Mouse (Mus musculus) G1E (cell line): ENCODE measurements around the gene Ebf3. TPM values are rescaled to one million over a fixed set of nuclear protein-coding genes. Genes with fewer than 3 reads are reported as not detected.

Experiments
- ATAC-seq: 2 replicates; pipeline ENCODE4 v1.8.0; 2016; ENCODE audit warnings: mild to moderate bottlenecking; ENCODE audit not compliant: insufficient number of reproducible peaks, poor library complexity, low FRiP score, severe bottlenecking; ENCODE audit errors: extremely low read depth
- DNase-seq: peaks from one replicate; pipeline ENCODE4 v3.0.0; 2012; ENCODE audit warnings: low spot score
- H3K27me3 ChIP-seq: 2 replicates; pipeline ENCODE4 v1.6.1; 2012; ENCODE audit warnings: mild to moderate bottlenecking, low read length, inconsistent platforms; ENCODE audit not compliant: insufficient read depth
- H3K36me3 ChIP-seq: replicated peaks from 2 replicates; pipeline ENCODE3; 2012; ENCODE audit warnings: mild to moderate bottlenecking, inconsistent platforms
- H3K4me1 ChIP-seq: 2 replicates; pipeline ENCODE4 v1.6.1; 2012; ENCODE audit warnings: low read depth, low read length, inconsistent platforms, mixed read lengths; ENCODE audit not compliant: insufficient read depth
- H3K4me3 ChIP-seq: 2 replicates; pipeline ENCODE4 v1.5.1; 2012; ENCODE audit warnings: low read depth, mild to moderate bottlenecking, inconsistent platforms, low read length, moderate library complexity, mixed read lengths
- H3K9me3 ChIP-seq: replicated peaks from 2 replicates; pipeline ENCODE4 v1.6.1; 2012; ENCODE audit warnings: inconsistent platforms
- CTCF ChIP-seq: IDR thresholded peaks from 2 replicates; pipeline ENCODE4 v1.5.1; 2012; ENCODE audit warnings: low read depth, low read length, inconsistent platforms, mixed read lengths
- GATA1 ChIP-seq: IDR thresholded peaks from 2 replicates; pipeline ENCODE4 v1.6.1; 2012; ENCODE audit warnings: borderline replicate concordance, low read length, inconsistent platforms, mixed read lengths
- GATA2 ChIP-seq: IDR thresholded peaks from 2 replicates; pipeline ENCODE4 v1.6.1; 2012; ENCODE audit warnings: low read depth, low read length, inconsistent platforms, borderline replicate concordance
- TAL1 ChIP-seq: conservative IDR thresholded peaks from 2 replicates; pipeline ENCODE4 v1.6.1; 2012; ENCODE audit warnings: low read depth, low read length, inconsistent platforms, mixed read lengths
- polyA plus RNA-seq: library from polyadenylated mRNA; stranded (reverse); fragments of >175 nt; gene quantifications from 2 replicates; pipeline ENCODE4 v1.2.3, GENCODE M21; 2012
- total RNA-seq, 2 experiments: library from RNA; stranded (forward) in 1 of 2; stranded (reverse) in 1 of 2; fragments of 200-1000 nt in 1 of 2; fragments of >200 nt in 1 of 2; fragmentation: Nextera tagmentation in 1 of 2; gene quantifications; 2 replicates each; pipeline ENCODE4 v1.2.3; 2014 to 2017

Ebf3 gene
- total and polyA plus RNA-seq, 3 experiments, result 0.16 TPM; not detected in 2

- H3K4me3 ChIP-seq, result no peak overlapping the region
- H3K36me3 ChIP-seq, result no peaks in the 10 kb centered on the region
Measured at GRCm38 (mm10) chr7:137147101-137147500, 167.1 kb downstream of the Ebf3 start.

More at GRCm38 (mm10) chr7:137147101-137147500, 167.1 kb downstream of the Ebf3 start:
- no peak for TF ChIP-seq GATA2
- TF ChIP-seq GATA1, result no peak
- no peak for TF ChIP-seq CTCF
- TF ChIP-seq TAL1, result no peak
- ATAC-seq (no peak), DNase-seq (no peak)
- no peaks in the 10 kb centered on the region for H3K4me1 ChIP-seq
- no peaks in the 10 kb centered on the region for H3K27me3 ChIP-seq
- peaks cover 78% of the 10 kb centered on the region for H3K9me3 ChIP-seq

Other genes with a start within 250 kb of the Ebf3 start
- 2.7 and 6.7 TPM in 2 replicates for gene 9430038I01Rik, start 96.3 kb upstream of the Ebf3 start, total RNA-seq (2014; fragmentation: Nextera tagmentation)
- gene 9430038I01Rik, start 96.3 kb upstream of the Ebf3 start, total RNA-seq (2017), result 15.7 and 18.3 TPM in 2 replicates
- 13.0 and 16.9 TPM in 2 replicates for gene 9430038I01Rik, start 96.3 kb upstream of the Ebf3 start, polyA plus RNA-seq
- gene Glrx3, start 123.2 kb upstream of the Ebf3 start, total RNA-seq (2014; fragmentation: Nextera tagmentation), result 113 and 120 TPM in 2 replicates
- gene Glrx3, start 123.2 kb upstream of the Ebf3 start, total RNA-seq (2017), result 171 and 187 TPM in 2 replicates
- gene Glrx3, start 123.2 kb upstream of the Ebf3 start, polyA plus RNA-seq, result 240 and 252 TPM in 2 replicates